Mouse (Mus musculus): Measurements from ENCODE around the gene Atp5g1. TPM values are rescaled to one million over a fixed set of nuclear protein-coding genes. Genes with fewer than 3 reads are reported as not detected.

The Atp5g1 gene
- polyA plus RNA-seq, 1 experiment from 2014 or later = 642 TPM

DNA sequence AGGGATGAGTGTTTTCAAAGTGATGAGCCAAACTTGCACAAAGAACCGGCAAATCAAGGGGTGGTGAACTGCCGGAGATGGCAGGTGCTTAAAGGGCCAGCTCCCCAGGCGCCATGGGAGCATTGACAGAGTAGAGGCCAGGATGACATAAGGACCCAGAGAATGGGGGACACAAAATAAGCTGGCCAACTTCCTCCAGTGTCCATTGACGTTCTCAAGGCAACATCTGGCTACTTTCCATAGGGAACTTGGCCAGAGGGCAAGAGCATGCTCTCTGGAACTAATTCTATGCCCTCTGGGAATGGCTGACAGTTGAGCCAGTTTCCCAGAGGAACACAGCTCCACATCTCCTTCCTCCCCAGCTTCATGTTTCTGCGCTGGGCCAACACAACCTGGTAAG lies 7.2 kb downstream of the Atp5g1 start:
- Histone ChIP-seq H3K4me1 (replicated peaks) (peaks cover 22% of the 10 kb centered on the region), H3K4me3 (no peak overlapping the region), H3K27me3 (no peaks in the 10 kb centered on the region), H3K9ac (no peak overlapping the region), H3K9me3 (no peaks in the 10 kb centered on the region), H3K27ac (replicated peaks) (no peak overlapping the region), H3K4me2 (no peak overlapping the region), H3K36me3 (peaks cover 29% of the 10 kb centered on the region)
- WGBS = 71% methylated on average over 5 of the region's 5 CpGs
- no peak for ATAC-seq (ENCODE audit: low read depth)

DNA sequence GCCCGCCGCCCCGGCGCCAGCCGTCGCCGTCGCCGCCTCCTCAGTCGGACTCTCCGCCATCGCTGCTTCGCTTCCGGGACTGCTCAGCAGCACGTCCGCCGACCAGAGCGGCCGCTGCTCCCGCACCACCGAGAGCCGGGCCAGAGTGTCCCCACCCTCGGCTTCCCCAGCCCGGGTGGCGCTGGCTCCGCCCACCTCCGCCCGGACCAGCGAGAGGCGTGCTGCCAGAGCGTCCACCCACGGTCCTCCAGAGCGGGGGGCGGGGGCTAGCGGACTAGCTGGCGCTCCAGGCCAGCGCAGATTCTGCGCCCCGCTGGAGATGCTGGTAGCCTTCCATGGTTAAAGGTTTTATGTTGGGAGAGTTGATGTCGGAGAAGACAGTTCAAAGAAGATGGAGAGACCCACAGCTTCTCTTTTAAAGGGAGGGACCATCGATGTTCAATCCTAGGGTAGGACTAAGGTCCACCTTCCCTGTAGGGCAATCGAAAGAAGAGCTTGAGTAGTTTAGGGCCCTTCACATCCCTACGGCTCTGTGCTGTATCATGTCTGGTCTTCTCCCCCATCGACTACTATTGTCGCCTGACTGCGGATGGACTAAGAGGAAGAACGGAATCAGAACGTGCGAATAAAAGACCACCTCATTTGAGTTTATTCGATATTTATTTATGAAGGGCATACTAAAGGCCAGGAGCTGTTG lies 10.1 kb downstream of the Atp5g1 start, which contains the start of gene Ube2z:
Gene Ube2z (minus strand): TSS at position 174 of the 697 bp plus-strand sequence.
- no peaks in the 10 kb centered on the region for H3K27me3 ChIP-seq
- WGBS = 4% methylated on average over 42 of the region's 50 CpGs
- peak within 1 kb of the TSS; percentile 88 for H3K27ac ChIP-seq (replicated peaks)
- peaks cover 22% of the 10 kb centered on the region for H3K36me3 ChIP-seq
- peak within 1 kb of the TSS; percentile 97 for H3K9ac ChIP-seq
- H3K9me3 ChIP-seq = no peaks in the 10 kb centered on the region
- peak; percentile 99 for ATAC-seq (ENCODE audit: low read depth)
- peak within 1 kb of the TSS; percentile 97 for H3K4me2 ChIP-seq
- H3K4me3 ChIP-seq = peak within 1 kb of the TSS; percentile 94
- peaks cover 31% of the 10 kb centered on the region for H3K4me1 ChIP-seq (replicated peaks)

DNA sequence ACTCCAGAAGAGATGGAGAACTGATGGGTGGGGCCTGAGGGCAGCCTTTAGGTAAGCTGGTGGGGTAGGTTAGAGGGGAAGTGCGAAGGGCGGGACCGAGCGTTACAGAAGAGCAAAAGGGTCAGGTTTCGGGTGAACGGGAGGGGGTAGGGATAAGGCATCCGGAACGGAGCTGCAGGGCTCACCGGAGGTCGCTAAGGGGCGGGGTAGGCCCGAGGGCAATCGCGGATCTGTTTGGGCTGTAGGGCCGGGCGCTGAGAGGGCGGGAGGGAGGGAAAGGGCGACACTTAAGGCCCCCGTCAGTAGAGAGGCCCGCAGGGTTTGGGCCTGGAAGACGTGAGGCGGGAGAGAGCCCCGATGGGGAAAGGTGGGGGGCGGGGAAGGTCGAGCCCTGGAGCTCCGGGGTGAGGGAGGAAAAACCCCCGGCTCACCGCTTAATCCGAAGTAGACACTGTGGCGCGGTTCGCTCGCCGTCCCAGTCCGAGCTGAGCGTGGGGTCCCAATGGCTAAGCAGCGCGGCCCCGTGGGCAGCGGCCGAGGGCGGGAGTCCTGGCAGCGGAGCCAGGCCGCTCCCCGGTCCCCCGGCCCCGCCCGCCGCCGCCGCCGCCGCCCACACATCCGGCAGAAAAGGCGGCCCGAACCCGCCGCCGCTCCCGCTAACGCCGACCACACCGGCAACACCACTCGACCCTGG lies 10.8 kb downstream of the Atp5g1 start:
- Histone ChIP-seq H3K27ac (replicated peaks) (peak overlapping the region; percentile 88), H3K4me3 (peak overlapping the region; percentile 94), H3K27me3 (no peaks in the 10 kb centered on the region), H3K9ac (peak overlapping the region; percentile 97), H3K36me3 (peaks cover 21% of the 10 kb centered on the region), H3K4me1 (replicated peaks) (peaks cover 31% of the 10 kb centered on the region), H3K4me2 (peak overlapping the region; percentile 97), H3K9me3 (no peaks in the 10 kb centered on the region)
- peak; percentile 60 for ATAC-seq (ENCODE audit: low read depth)
- WGBS = under 1% methylated on average over 42 of the region's 64 CpGs

DNA sequence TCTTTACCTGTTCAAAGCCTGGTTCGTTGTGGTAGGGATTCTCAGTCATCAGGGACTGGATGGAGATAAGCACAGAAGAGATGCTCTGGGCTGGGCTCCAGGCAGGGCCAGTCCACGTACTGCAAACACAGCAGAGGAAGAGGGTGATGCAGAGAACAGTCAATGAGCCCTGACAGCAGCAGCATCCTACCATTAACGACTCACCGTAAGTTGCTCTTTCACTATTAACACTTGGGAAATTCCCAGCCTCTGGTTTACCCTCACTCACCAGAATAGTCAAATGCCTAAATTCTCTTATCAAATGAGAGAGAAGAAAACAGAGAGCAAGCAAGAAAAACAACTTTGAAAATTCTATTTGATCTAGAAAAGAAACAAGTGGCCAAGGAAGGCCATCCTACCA lies 17.2 kb downstream of the Atp5g1 start:
- WGBS = 91% methylated on average over 4 of the region's 4 CpGs
- Histone ChIP-seq H3K4me2 (no peak overlapping the region), H3K9ac (no peak overlapping the region), H3K9me3 (no peaks in the 10 kb centered on the region), H3K4me1 (replicated peaks) (peaks cover 12% of the 10 kb centered on the region), H3K4me3 (no peak overlapping the region), H3K27me3 (no peaks in the 10 kb centered on the region), H3K36me3 (peaks cover 76% of the 10 kb centered on the region), H3K27ac (replicated peaks) (no peak overlapping the region)
- no peak for ATAC-seq (ENCODE audit: low read depth)

DNA sequence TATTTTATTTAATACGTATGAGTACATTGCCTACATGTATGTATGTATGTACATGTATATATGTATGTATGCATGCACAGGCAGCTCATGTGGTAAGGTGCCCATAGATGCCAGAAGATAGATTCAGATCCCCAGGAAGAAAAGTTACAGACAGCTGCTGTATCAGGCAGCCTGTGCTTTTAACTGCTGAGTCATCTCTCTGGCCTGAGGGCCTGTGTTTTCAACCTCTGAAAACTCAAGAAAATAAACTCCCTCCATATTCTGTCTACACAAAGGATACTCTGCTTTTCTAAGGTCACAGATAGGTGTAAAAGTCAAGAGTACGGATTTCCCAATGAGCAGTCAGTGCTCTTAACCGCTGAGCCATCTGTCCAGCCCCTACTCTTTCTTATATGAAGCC lies 24.6 kb downstream of the Atp5g1 start:
- 90% methylated on average over 3 of the region's 3 CpGs for WGBS
- H3K4me2 ChIP-seq = no peak overlapping the region
- H3K27me3 ChIP-seq = no peaks in the 10 kb centered on the region
- no peak overlapping the region for H3K27ac ChIP-seq (replicated peaks)
- H3K36me3 ChIP-seq = peaks cover 96% of the 10 kb centered on the region
- H3K4me1 ChIP-seq (replicated peaks) = no peaks in the 10 kb centered on the region
- no peak overlapping the region for H3K4me3 ChIP-seq
- no peak overlapping the region for H3K9ac ChIP-seq
- no peak for ATAC-seq (ENCODE audit: low read depth)
- H3K9me3 ChIP-seq = no peaks in the 10 kb centered on the region

DNA sequence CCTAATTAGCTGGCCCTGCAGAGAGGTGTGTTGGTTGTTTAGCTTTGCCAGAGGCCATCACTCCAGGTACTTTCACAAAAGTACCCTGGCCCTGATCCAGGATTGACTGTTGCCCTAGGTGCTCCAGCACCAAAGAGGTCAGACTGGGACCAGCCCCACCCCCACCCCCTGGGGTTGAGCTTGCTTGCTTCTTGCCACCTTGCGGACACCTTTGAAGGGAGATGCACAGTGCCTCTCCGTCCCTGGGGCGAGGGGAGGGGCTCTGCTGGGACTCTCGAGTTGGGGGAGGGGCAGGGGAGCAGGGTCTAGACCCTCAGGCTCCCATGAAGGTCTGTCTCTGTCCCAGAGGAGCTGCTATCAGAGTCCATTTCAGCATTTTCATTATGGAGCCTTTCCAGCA lies 25.5 kb downstream of the Atp5g1 start:
- Histone ChIP-seq H3K27ac (replicated peaks) (no peak overlapping the region), H3K4me1 (replicated peaks) (no peaks in the 10 kb centered on the region), H3K4me3 (no peak overlapping the region), H3K9ac (no peak overlapping the region), H3K36me3 (peaks cover 95% of the 10 kb centered on the region), H3K4me2 (no peak overlapping the region), H3K9me3 (no peaks in the 10 kb centered on the region), H3K27me3 (no peaks in the 10 kb centered on the region)
- WGBS = 76% methylated on average over 4 of the region's 4 CpGs
- ATAC-seq (ENCODE audit: low read depth) = no peak

DNA sequence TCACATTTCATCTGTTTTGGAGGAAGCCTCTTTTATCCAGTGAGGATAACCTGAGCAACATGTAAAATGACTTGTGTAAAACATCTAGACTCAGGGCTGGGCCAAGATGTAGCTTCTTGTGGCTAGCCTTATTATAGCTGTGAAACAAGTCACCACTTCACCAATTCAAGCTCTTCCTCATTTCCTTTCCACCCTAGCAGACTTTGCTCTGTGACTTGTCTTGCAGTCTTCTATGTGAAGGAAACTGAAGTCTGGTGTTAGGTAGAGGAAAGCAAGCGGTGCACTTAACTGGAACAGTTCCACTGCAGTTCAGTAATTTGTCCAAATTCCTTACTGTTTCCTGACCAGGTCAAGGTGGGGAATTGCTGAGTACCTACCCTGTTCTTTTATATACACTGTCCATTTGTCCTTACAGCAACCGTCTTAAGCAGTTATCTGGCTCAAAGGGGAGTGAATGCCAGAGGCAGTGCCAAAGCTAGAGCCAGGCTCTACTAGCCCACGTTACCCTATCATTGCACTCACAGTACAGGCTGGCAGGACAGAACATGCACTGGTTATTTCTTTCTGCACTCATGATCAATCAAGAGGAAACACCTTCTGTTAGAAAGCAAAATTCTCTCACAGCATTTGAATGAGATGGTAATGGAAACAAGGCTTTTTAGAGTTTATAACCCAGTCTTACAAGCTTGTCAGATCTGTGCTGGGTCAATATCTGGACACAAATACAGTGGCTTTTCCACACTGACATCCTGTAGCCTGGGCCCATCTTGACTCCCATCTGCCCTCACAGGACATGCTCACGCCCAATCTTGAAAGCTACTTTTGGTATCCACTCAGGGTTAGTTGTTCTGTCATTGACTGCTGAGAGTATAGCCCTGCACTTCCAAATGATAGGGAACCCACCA lies 27.7 kb downstream of the Atp5g1 start:
- Histone ChIP-seq H3K9ac (no peak overlapping the region), H3K27ac (replicated peaks) (no peak overlapping the region), H3K4me1 (replicated peaks) (no peaks in the 10 kb centered on the region), H3K36me3 (peaks cover 94% of the 10 kb centered on the region), H3K9me3 (no peaks in the 10 kb centered on the region), H3K27me3 (no peaks in the 10 kb centered on the region), H3K4me3 (no peak overlapping the region), H3K4me2 (no peak overlapping the region)
- no peak for ATAC-seq (ENCODE audit: low read depth)
- WGBS = 88% methylated on average over 4 of the region's 4 CpGs

DNA sequence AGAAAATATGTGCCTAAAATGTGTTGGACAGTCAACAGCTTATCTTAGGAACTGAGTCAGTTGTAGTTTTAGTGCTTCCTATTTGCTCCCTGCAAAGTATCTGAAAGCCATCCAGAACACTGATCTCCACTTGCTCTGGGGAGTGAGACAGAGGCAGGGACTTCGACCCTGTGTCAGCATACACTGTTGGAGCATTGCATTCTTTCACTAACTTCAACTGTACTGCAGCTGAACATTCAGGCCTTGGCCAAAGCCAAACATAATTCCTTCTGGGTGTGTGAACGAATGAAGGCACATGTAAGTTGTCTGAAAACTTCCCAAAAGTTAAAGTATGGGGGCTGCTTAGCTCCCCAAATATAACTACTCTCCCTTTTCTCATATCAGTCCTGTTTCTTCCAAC lies 28.7 kb downstream of the Atp5g1 start:
- 83% methylated on average over 2 of the region's 2 CpGs for WGBS
- Histone ChIP-seq H3K27ac (replicated peaks) (no peak overlapping the region), H3K36me3 (peaks cover 94% of the 10 kb centered on the region), H3K4me3 (no peak overlapping the region), H3K9me3 (no peaks in the 10 kb centered on the region), H3K4me1 (replicated peaks) (no peaks in the 10 kb centered on the region), H3K27me3 (no peaks in the 10 kb centered on the region), H3K4me2 (no peak overlapping the region), H3K9ac (no peak overlapping the region)
- no peak for ATAC-seq (ENCODE audit: low read depth)

DNA sequence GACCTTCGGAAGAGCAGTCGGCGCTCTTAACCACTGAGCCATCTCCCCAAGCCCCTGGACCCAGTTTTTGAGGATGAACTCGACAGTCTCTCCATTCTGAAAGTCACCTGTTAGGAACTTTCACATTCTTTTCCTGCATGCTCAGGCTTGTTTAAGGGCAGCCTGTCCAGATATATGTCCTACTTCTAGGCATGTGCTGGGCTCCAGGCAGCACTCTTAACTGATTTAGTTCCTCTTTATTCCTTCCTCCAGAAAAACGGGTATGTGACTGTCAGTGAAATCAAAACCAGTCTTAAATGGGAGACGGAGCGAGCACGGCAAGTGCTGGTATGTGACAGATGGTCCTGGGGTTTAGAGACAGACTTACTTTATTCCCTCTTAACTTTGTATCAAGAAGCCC lies 29.4 kb downstream of the Atp5g1 start:
- Histone ChIP-seq H3K27ac (replicated peaks) (no peak overlapping the region), H3K27me3 (no peaks in the 10 kb centered on the region), H3K4me2 (no peak overlapping the region), H3K4me1 (replicated peaks) (no peaks in the 10 kb centered on the region), H3K36me3 (peaks cover 93% of the 10 kb centered on the region), H3K9ac (no peak overlapping the region), H3K9me3 (no peaks in the 10 kb centered on the region), H3K4me3 (no peak overlapping the region)
- ATAC-seq (ENCODE audit: low read depth) = no peak
- WGBS = 85% methylated on average over 8 of the region's 8 CpGs

DNA sequence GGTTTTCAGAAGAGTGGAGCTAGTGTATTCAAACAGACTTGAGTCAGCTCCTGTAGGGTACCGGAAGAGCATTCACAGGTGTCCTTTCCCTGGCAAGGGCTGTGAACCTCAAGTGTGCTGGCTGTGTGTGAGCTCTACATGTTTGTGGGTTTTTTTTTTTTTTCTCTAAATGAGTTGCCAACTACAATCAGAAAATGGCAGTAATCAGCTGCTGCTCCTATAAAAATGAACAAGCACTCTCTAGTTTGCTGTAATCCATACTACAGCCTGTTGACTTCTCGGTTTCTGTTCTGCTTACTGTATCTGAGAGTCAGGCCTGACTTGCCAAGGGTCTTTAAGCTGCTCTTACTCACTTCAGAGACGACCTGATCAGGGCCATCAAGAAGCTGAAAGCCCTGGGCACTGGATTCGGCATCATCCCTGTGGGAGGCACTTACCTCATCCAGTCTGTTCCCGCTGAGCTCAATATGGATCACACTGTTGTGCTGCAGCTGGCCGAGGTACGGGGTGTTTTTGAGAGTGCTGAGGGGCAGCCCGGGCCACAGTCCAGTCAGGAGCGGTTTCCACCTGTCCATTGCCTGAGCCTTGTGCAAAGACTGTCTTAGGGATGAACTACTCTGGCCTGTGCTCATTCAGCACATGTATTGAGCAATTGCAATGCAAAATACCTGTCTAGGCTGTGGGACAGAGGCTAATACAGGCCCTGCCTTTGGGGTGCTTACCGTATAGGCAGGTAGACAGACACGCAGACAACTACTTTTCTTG lies 30.5 kb downstream of the Atp5g1 start:
- Histone ChIP-seq H3K4me1 (replicated peaks) (no peaks in the 10 kb centered on the region), H3K4me2 (no peak overlapping the region), H3K4me3 (no peak overlapping the region), H3K36me3 (peaks cover 89% of the 10 kb centered on the region), H3K9me3 (no peaks in the 10 kb centered on the region), H3K27ac (replicated peaks) (no peak overlapping the region), H3K9ac (no peak overlapping the region), H3K27me3 (no peaks in the 10 kb centered on the region)
- 88% methylated on average over 11 of the region's 11 CpGs for WGBS
- no peak for ATAC-seq (ENCODE audit: low read depth)

DNA sequence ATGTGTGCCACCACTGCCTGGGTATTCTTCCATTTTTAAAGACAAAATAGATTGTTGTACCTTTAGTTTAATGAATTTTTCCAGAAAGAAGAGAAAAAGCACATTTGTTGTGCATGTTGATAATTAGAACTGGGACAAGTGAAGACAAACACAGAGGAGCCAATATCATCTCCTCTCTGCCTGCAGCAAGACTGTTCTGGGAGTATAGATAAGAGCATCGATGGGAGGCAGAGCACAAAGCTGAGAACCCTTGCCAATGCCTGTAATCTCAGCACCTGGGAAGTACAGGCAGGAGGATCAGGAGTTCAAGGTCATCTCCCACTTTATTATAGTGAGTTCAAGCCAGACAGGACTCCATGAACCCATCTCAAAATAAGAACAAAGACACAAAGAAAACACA lies 36.9 kb downstream of the Atp5g1 start:
- Histone ChIP-seq H3K9me3 (no peaks in the 10 kb centered on the region), H3K9ac (no peak overlapping the region), H3K36me3 (peaks cover 54% of the 10 kb centered on the region), H3K4me1 (replicated peaks) (peaks cover 24% of the 10 kb centered on the region), H3K27me3 (no peaks in the 10 kb centered on the region), H3K4me3 (no peak overlapping the region), H3K4me2 (no peak overlapping the region), H3K27ac (replicated peaks) (no peak overlapping the region)
- WGBS = 93% methylated on average over 1 of the region's 1 CpGs
- ATAC-seq (ENCODE audit: low read depth) = no peak
